Mouse (Mus musculus): Measurements from ENCODE around the gene Cd247.

DNA sequence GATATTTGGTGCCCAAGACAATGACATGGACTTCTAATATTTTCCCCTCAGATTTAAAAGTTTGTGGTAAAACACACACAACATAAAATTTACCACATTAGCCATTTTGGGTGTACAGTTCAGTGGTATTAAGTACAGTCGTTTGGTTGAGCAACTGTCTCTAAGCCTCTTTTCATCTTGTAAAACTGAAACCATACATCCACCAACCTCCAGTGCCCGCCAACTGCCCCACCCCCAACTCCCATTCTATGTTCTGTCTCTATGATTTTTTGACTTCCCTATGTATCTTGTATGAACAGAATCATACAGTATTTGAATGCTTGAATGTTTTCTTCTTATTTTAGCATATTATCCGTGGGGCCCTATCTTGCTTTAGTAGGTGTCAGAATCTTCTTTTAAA, 24.3 kb downstream of the Cd247 start:
- TF ChIP-seq CTCF (IDR thresholded peaks at IDR 0.05; ENCODE audit: control insufficient read depth, insufficient read depth, insufficient read length) (no peak), MYOG (IDR thresholded peaks at IDR 0.05; ENCODE audit: control insufficient read depth, extremely low read depth, insufficient read length) (no peak), FOSL1 (IDR thresholded peaks at IDR 0.05; ENCODE audit: insufficient read depth, low read length, poor library complexity, severe bottlenecking) (no peak), CEBPB (IDR thresholded peaks at IDR 0.05; ENCODE audit: low read depth) (no peak)
